Mouse (Mus musculus) midbrain, embryonic 11.5 days (tissue): ENCODE results near the gene Meiob. TPM values are rescaled to one million over a fixed set of nuclear protein-coding genes. Genes with fewer than 3 reads are reported as not detected.

ENCODE experiments used
- ATAC-seq: fragments of 200-750 bp; cut with Nextera tagmentation; 2 replicates; pipeline ENCODE4 v1.8.0; 2017; ENCODE audit warnings: moderate TSS enrichment, moderate library complexity; ENCODE audit not compliant: low FRiP score
- DNase-seq: peaks from one replicate; pipeline ENCODE4 v3.0.0; 2015; ENCODE audit warnings: low spot score; ENCODE audit errors: missing footprints
- H3K27ac ChIP-seq: fragments of 300-500 bp; sonication (generic); 2 replicates; pipeline ENCODE4 v1.5.1; 2014; ENCODE audit warnings: low read depth, low read length
- H3K27me3 ChIP-seq: fragments of 300-500 bp; sonication (generic); 2 replicates; pipeline ENCODE4 v1.6.1; 2014; ENCODE audit warnings: mild to moderate bottlenecking, low read length, moderate library complexity, mixed read lengths; ENCODE audit not compliant: control insufficient read depth, insufficient read depth
- H3K36me3 ChIP-seq: fragments of 300-500 bp; sonication (generic); 2 replicates; pipeline ENCODE4 v1.6.1; 2014; ENCODE audit warnings: mild to moderate bottlenecking, low read length, moderate library complexity, mixed read lengths; ENCODE audit not compliant: control insufficient read depth, insufficient read depth
- H3K4me1 ChIP-seq: fragments of 300-500 bp; sonication (generic); 2 replicates; pipeline ENCODE4 v1.6.1; 2014; ENCODE audit warnings: low read length; ENCODE audit not compliant: control insufficient read depth, insufficient read depth
- H3K4me2 ChIP-seq: fragments of 300-500 bp; sonication (generic); 2 replicates; pipeline ENCODE4 v1.6.1; 2014; ENCODE audit warnings: mild to moderate bottlenecking, moderate library complexity
- H3K4me3 ChIP-seq: fragments of 300-500 bp; sonication (generic); 2 replicates; pipeline ENCODE4 v1.5.1; 2014; ENCODE audit warnings: low read depth, low read length
- H3K9ac ChIP-seq: fragments of 300-500 bp; sonication (generic); 2 replicates; pipeline ENCODE4 v1.6.1; 2014; ENCODE audit warnings: low read length
- H3K9me3 ChIP-seq: fragments of 300-500 bp; sonication (generic); 2 replicates; pipeline ENCODE4 v1.6.1; 2016; ENCODE audit warnings: low read length; ENCODE audit not compliant: control insufficient read depth
- WGBS: fragments of 180-500 bp; shearing (Covaris S2); extraction: QIAGEN DNeasy Blood & Tissue Kit; methylation state at CpG from one replicate; pipeline ENCODE4 v1.1.7; 2014; 5-methylcytosine and 5-hydroxymethylcytosine counted together
- polyA plus RNA-seq: library from polyadenylated mRNA; unstranded; fragments of >200 nt; fragmentation: Nextera tagmentation; extraction: Ambion mirVana; gene quantifications from 2 replicates; pipeline ENCODE4 v1.2.1, GENCODE M21; 2014

The Meiob gene
- polyA plus RNA-seq, 1 experiment from 2014 or later = not detected

DNA sequence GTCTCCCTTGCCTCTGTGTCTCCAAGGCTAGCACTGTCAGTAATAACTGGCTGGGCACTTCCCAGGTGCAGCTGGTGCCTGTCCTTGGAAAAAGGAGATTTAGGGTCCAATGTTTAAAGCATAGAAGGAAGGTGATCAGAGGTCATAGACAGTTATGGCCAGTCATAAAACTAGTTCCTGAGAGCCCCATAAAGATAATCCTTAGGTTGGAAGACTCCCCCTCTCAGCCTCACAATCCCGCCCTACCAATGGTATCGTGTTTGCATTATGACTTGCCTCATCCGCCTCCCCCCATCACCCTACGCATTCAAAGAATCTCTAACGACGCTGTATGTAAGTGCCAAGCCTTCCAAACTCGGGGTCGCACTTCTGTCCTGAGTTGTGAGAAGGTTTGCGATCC lies 40.4 kb downstream of the Meiob start:
- no peak overlapping the region for H3K27ac ChIP-seq
- no peaks in the 10 kb centered on the region for H3K27me3 ChIP-seq
- H3K9me3 ChIP-seq = no peaks in the 10 kb centered on the region
- H3K36me3 ChIP-seq = no peaks in the 10 kb centered on the region
- no peak overlapping the region for H3K9ac ChIP-seq
- DNase-seq (no peak), ATAC-seq (no peak)
- H3K4me3 ChIP-seq = no peak overlapping the region
- peaks cover 4% of the 10 kb centered on the region; the same call in 1 of the 2 replicates for H3K4me1 ChIP-seq
- no peak overlapping the region for H3K4me2 ChIP-seq
- 51% methylated on average over 9 of the region's 9 CpGs for WGBS

- no peak for ATAC-seq
Measured at GRCm38 (mm10) chr17:24847386-24847785, 43.3 kb downstream of the Meiob start.

GRCm38 (mm10) chr17:24848600-24849031 lies 44.5 kb downstream of the Meiob start:
- H3K9ac ChIP-seq = no peak overlapping the region
- no peak overlapping the region for H3K27ac ChIP-seq
- H3K9me3 ChIP-seq = no peaks in the 10 kb centered on the region
- peak overlapping the region; percentile 60; the same call in 1 of the 2 replicates for H3K4me2 ChIP-seq
- no peak for DNase-seq
- ATAC-seq = no peak
- no peaks in the 10 kb centered on the region; the same call in 1 of the 2 replicates for H3K27me3 ChIP-seq
- H3K4me3 ChIP-seq = 0 out of 2 replicates have a peak overlapping the region, but pooled peaks have one; percentile 1
- H3K4me1 ChIP-seq = peaks cover 4% of the 10 kb centered on the region; the same call in 1 of the 2 replicates
- H3K36me3 ChIP-seq = no peaks in the 10 kb centered on the region

More at GRCm38 (mm10) chr17:24847386-24847785, 43.3 kb downstream of the Meiob start:
- H3K36me3 ChIP-seq = no peaks in the 10 kb centered on the region
- no peak overlapping the region for H3K9ac ChIP-seq
- 92% methylated on average over 1 of the region's 1 CpGs for WGBS
- DNase-seq = no peak
- no peaks in the 10 kb centered on the region for H3K9me3 ChIP-seq
- H3K4me2 ChIP-seq = no peak overlapping the region
- H3K27ac ChIP-seq = no peak overlapping the region
- H3K4me1 ChIP-seq = peaks cover 4% of the 10 kb centered on the region; the same call in 1 of the 2 replicates
- H3K4me3 ChIP-seq = no peak overlapping the region
- no peaks in the 10 kb centered on the region; the same call in 1 of the 2 replicates for H3K27me3 ChIP-seq

- Histone ChIP-seq H3K9ac (peak overlapping the region; percentile 71), H3K4me3 (peak overlapping the region; percentile 76), H3K36me3 (no peaks in the 10 kb centered on the region), H3K4me1 (peaks cover 4% of the 10 kb centered on the region; the same call in 1 of the 2 replicates), H3K9me3 (no peaks in the 10 kb centered on the region), H3K27ac (peak overlapping the region; percentile 73), H3K4me2 (peak overlapping the region; percentile 60), H3K27me3 (no peaks in the 10 kb centered on the region; the same call in 1 of the 2 replicates)
- ATAC-seq = peak; percentile 62
- peak; percentile 98 for DNase-seq
- under 1% methylated on average over 21 of the region's 21 CpGs for WGBS
Measured at GRCm38 (mm10) chr17:24849733-24850064, 45.6 kb downstream of the Meiob start.

- peak within 1 kb of the TSS; percentile 71 for H3K9ac ChIP-seq
- DNase-seq = peak; percentile 98
- H3K36me3 ChIP-seq = no peaks in the 10 kb centered on the region
- H3K4me2 ChIP-seq = peak within 1 kb of the TSS; percentile 72
- H3K4me3 ChIP-seq = peak within 1 kb of the TSS; percentile 76
- H3K27me3 ChIP-seq = no peaks in the 10 kb centered on the region; the same call in 1 of the 2 replicates
- WGBS = under 1% methylated on average over 53 of the region's 58 CpGs
- ATAC-seq = peak; percentile 100
- H3K4me1 ChIP-seq = peaks cover 4% of the 10 kb centered on the region; the same call in 1 of the 2 replicates
- no peaks in the 10 kb centered on the region for H3K9me3 ChIP-seq
- peak within 1 kb of the TSS; percentile 73 for H3K27ac ChIP-seq
Measured at GRCm38 (mm10) chr17:24850065-24850772, 46.1 kb downstream of the Meiob start, which contains the start of gene Fahd1. Gene Fahd1, minus strand, starts transcription at chr17:24850364.

- peak overlapping the region; percentile 72 for H3K4me2 ChIP-seq
- H3K27me3 ChIP-seq = no peaks in the 10 kb centered on the region; the same call in 1 of the 2 replicates
- peak overlapping the region; percentile 70 for H3K9ac ChIP-seq
- no peaks in the 10 kb centered on the region for H3K9me3 ChIP-seq
- no peak for DNase-seq
- WGBS = 1% methylated on average over 20 of the region's 20 CpGs
- peaks cover 4% of the 10 kb centered on the region; the same call in 1 of the 2 replicates for H3K4me1 ChIP-seq
- 0 out of 2 replicates have a peak overlapping the region, but pooled peaks have one; percentile 73 for H3K27ac ChIP-seq
- H3K36me3 ChIP-seq = no peaks in the 10 kb centered on the region
- ATAC-seq = no peak
- peak overlapping the region; percentile 76 for H3K4me3 ChIP-seq
Measured at GRCm38 (mm10) chr17:24850773-24851127, 46.7 kb downstream of the Meiob start.

DNA sequence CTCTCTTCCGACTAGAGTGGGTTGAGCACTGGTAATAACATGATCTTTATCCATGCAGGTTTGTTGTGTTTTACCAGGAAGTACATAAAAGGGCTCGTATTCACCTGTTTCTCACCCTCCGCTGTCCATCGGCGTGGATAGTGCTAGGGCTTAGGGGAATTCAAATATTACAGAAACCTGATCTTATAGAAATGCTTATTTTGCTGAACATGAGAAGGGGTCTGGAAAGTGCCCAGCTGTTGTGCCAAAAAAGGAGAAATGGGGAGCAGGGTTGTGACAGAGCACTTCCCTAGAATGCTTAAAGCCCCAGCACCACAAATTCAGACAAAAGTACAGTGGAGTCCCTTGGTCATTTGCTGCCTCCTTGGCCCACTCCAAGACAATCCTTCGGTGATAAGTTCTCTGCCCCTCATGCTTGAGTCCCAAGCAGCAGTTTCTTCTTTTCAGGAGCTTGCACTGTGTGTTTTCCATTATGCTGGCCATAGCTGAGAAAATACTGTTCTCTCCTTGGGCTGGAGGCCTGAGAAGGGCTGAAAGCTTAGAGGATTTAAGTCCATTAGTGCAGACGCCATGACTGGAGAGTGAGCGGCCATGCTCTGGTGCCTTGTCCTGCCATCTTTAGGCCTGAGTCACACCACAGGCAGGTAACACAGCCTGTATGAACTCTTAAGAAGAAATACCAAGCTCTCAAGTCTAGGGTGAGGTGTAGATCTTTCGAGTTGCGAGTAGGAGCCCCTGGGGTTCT lies 47.5 kb downstream of the Meiob start:
- Histone ChIP-seq H3K9me3 (no peaks in the 10 kb centered on the region), H3K36me3 (no peaks in the 10 kb centered on the region), H3K27ac (no peak overlapping the region), H3K4me3 (no peak overlapping the region), H3K4me1 (peaks cover 4% of the 10 kb centered on the region; the same call in 1 of the 2 replicates), H3K9ac (no peak overlapping the region), H3K4me2 (peak overlapping the region; percentile 72), H3K27me3 (no peaks in the 10 kb centered on the region; the same call in 1 of the 2 replicates)
- WGBS = 77% methylated on average over 10 of the region's 10 CpGs
- no peak for ATAC-seq
- DNase-seq = no peak

GRCm38 (mm10) chr17:24855838-24856464 lies 51.9 kb downstream of the Meiob start:
- 82% methylated on average over 3 of the region's 3 CpGs for WGBS

More at GRCm38 (mm10) chr17:24855838-24856464, 51.9 kb downstream of the Meiob start:
- Histone ChIP-seq H3K4me2 (no peak overlapping the region), H3K27me3 (no peaks in the 10 kb centered on the region; the same call in 1 of the 2 replicates), H3K36me3 (no peaks in the 10 kb centered on the region), H3K27ac (no peak overlapping the region), H3K9me3 (no peaks in the 10 kb centered on the region), H3K9ac (no peak overlapping the region), H3K4me3 (no peak overlapping the region), H3K4me1 (no peaks in the 10 kb centered on the region)
- DNase-seq (no peak), ATAC-seq (no peak)
